Mouse (Mus musculus) CH12F3 (cell line): ENCODE measurements at regions not wholly inside any gene's neighbourhood (a gene's known extent, or its start where the extent isn't known, plus 50 kb on each side); places are given as distances from the start of the nearest gene placed in this dataset.

Source experiments
- in situ Hi-C: fragments of 300-500 bp; cut with MboI; formaldehyde crosslinking; loops from 2 replicates; pipeline ENCODE4 v1.14.3; 2020; ENCODE audit warnings: low sequenced_read_pairs

GRCm38 (mm10) chr11:19736076-19736475, 188.1 kb upstream of the Spred2 start:
- in situ Hi-C loops = no loop called here

- in situ Hi-C loops = no loop called here
These were observed 187.2 kb upstream of the Spred2 start for GRCm38 (mm10) chr11:19736926-19737325.

DNA sequence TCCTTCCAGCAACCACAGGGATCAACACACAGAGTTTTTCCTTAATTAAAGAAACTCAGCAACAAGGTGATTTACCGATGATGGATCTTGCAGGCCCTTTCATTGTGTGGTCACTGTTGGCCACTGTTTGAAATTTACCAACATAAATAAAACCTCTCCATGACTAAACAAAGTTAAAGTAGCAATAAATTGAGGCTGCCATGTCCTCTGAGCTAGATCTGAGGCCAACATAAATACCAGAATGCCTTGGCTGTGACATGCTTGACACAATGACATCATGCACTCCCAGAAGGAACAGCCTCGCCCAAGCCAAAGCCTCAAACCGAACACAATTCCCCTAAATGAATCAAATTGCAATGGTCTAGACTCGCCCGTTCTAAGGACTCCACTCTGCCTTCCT, 186.8 kb upstream of the Spred2 start:
- in situ Hi-C loops = no loop called here

DNA sequence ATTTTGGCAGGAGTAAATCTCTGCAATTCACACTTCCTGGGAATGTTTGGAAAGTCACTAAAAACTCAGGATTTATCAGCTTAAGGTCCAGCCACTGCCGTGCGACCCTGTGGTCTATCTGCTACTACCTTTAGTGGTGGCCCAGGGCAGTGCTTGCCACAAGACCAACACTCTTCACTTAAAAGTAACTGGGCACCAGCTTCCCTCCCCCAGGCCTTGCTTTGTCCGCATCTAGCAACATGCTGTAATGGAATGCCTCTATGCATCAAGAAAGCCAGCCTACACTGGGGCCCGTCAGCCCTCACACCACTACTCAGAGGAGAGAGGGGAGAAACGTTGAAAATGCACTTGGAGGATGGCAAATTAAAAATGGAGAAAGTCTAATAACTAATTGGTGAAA, 186.4 kb upstream of the Spred2 start:
- in situ Hi-C loops = no loop called here

DNA sequence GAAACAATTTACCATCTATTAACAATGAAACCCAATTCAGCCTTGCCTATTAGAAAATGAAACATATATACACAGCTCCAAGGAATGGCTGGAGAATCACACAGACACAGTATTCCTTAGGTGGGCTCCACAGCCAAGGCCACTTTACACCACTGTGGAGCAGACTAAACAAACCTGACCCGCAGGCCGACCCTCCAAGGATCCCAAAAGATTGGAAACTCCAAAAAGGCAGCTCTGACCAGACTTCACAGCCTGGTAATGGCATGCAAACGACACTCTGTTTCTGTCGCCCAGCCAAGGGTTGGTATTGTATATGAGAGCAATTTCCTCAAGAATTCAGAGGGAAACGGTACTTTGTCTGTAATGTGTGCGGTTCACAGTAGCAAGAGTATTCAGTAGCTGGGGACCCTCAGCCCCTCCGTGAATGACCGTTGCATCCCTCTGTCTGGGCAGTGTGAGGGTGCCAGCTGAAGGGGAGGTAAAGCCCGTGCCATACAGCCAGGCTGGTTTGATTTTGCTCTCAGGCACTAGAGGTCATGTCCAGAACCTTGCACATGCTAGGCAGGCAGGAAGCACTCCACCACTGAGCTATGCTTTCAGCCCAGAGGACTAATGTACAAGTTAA, 184.5 kb upstream of the Spred2 start:
- in situ Hi-C loops = no loop called here

DNA sequence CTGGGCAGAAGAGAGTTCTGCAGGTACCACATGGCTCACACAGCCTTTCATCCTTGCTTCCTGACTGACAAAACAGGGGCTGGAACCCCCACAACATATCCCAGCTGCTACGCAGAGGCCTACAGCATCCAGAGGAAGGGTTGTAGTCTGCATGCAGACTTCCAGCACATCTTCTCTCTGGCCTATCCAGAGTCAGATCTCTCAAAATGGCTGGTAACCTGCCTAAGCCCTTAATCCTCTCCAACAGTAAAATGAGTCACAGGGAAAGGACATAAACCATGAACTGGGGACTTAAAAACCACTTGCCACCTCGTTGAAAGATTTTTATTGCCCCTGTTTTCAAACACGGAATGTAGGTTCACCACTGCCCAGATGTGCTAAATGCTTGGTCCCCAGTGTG, 183.6 kb upstream of the Spred2 start:
- in situ Hi-C loops = no loop called here

- in situ Hi-C loops = no loop called here
These were observed 176.8 kb upstream of the Spred2 start for GRCm38 (mm10) chr11:19747097-19747972.

DNA sequence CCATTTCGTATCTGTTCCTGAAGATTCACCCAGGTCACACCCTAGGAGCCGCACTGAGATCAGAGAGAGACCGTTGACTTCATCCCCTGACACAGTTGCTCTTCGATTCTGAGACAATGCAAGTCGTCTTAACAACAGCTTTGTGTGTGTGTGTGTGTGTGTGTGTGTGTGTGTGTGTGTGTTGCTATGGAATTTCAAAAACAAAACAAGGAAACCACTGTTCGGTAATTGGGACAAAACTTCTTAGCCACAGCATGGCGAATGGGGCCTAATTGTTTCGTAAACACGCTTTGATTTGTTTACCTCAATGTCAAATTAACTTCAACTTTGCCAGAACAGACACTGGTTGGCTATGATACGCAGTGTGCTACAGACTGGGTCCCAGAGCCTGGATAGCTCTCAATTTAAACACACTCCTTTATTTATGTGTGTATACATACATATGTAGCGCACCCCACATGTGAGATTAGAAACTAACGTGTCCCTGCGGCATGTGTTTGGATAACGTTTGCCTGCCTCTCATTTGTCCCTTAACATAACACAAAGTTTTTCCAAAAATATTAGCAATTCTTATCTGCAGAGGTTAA, 176.1 kb upstream of the Spred2 start:
- in situ Hi-C loops = no loop called here

DNA sequence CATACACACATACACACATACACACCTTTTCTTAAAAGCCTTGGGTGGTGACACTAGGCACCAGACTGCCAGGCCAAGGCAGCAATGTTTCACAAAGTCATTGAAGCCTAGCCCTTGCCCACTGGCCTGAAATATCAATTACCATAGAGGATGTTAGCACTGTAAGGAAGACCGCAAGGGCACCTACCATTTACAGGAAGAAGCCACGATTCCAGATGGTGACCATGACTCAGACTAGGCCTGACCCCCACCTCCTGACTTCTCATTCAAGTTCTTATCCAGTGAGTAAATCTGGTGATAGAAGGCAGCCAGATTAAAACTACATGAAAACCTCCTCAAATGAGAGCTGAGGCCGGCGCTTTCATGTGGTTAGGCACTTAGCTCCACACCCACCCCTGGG, 165.3 kb upstream of the Spred2 start:
- in situ Hi-C loops = no loop called here

- in situ Hi-C loops = no loop called here
These were observed 163.1 kb upstream of the Spred2 start for GRCm38 (mm10) chr11:19760861-19761693.

GRCm38 (mm10) chr11:19761694-19761976, 162.5 kb upstream of the Spred2 start:
- in situ Hi-C loops = no loop called here

- in situ Hi-C loops = no loop called here
These were observed 156.9 kb upstream of the Spred2 start for GRCm38 (mm10) chr11:19767316-19767715.

DNA sequence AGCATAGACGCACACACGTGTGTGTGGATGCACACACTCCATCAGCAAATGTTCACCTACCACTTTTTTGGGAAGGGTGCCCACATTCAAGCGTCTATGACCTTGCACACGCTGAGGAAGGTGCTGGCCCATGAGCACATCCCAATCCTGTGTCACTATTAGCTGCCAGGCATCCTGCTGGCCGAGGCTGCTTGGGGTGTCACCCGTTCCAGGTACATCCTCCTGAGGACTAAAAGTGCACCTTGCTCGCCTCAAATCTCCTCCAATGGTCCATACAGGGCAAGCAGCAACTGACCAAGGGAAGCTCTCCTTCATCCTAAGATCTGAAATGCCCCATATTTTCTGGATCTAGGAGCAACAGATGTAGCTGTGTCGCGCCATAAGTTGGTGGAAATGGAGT, 156.3 kb upstream of the Spred2 start:
- in situ Hi-C loops = no loop called here

DNA sequence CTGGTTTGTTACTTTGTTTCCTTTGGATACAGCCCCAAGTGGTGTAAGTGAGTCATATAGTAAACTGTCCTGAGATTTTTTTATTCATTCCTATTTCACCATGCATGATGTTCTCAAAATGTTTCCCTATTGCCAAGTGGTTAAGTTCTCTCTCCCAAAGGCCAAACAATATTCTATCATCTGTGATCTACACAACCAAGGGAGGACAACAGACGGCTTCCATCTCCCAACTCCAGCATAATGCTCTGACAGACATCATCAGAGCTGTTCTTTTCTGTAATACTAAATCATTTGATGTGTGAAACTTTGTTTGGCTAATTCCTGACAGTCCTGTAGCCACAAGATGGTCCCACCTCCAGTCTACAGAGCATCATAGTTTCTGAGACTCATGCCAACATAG, 155.2 kb upstream of the Spred2 start:
- in situ Hi-C loops = no loop called here

DNA sequence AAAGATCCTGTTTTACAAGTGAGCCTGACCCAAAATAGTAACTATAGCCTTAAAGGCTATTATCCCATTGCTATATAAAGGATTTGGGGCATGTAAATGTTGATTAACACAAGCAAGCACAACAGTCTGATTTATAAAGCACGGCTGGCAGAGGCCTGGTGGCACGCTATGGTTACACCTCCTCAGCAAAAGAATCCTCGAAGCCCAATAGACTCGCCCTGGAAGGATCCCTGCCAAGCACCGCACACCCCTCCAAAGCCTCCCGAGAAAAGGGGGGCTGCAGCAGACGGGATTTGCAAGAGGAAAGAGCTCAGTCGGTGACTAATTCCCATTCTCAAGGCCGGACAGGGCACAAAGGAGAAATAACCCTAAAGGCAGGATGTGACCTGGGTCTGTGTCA, 150.2 kb upstream of the Spred2 start:
- in situ Hi-C loops = no loop called here

DNA sequence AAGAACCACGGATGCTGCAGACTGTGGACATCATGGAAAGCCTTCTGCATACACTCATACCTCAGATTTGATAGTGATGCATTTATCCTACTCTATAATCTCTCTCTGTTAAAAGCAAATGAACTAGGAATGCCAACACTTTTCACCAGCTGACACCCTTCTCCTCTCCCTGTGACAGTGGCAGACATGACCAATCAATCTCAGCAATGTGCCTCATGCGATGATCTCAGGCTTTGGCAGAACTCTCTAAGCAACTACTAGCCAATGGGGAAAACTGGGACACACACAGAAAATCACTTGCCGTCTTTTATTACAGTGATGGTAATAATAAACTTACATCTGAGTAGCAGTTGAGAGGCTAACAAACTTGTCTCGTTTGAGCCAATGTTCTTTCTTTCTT, 148.4 kb upstream of the Spred2 start:
- in situ Hi-C loops = no loop called here

GRCm38 (mm10) chr11:19776473-19777200, 147.5 kb upstream of the Spred2 start:
- in situ Hi-C loops = no loop called here

GRCm38 (mm10) chr11:19778191-19778590, 146.0 kb upstream of the Spred2 start:
- in situ Hi-C loops = no loop called here

DNA sequence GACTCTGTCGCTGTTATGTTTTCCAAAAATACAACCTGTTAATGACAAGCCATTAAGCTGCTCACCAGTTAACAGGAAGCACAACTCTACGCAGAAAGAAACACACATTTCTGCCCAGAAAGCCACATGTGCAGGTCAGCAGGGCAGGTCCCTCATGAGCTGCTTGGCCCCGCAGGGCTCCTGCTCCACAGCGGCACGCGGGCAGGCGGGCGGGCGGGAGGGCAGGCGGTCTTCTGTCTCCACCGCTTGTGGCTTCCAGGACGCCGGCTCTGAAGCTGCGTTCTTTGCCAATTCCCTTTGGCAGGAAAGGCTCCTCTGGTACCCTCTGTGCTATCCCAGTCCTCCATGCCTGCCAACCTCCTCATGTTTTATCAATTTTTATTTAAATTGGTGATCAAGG, 139.1 kb upstream of the Spred2 start:
- in situ Hi-C loops = no loop called here

- in situ Hi-C loops = no loop called here
These were observed 127.1 kb upstream of the Spred2 start for GRCm38 (mm10) chr11:19796950-19797670.
